In genomic region chr19:8944062-8944461, GRCm38 (mm10) we compare ENCODE assay signal across 1 mouse cellular context.
TF ChIP-seq lines count a peak whose summit lies in the region.

No protein-coding gene starts in this region.

TF ChIP-seq in CH12.LX, 34 proteins besides CTCF, POLR2A, EP300 and RAD21:
- TF ChIP-seq TCF12 (IDR thresholded peaks at IDR 0.05; ENCODE audit: low read depth, low read length) (0 out of 2 replicates have a peak, but pooled peaks have one; percentile 4), HCFC1 (IDR thresholded peaks at IDR 0.05; ENCODE audit: low read depth, low read length) (no peak)
